Mouse (Mus musculus) myocyte (in vitro differentiated cells): Measurements from ENCODE around the gene Ccdc146. TPM values are rescaled to one million over a fixed set of nuclear protein-coding genes. Genes with fewer than 3 reads are reported as not detected.
"Not testable (repeated sequence)": the region's sequence is repeated elsewhere in the genome, so short reads cannot be mapped to it uniquely, and the experiment has no call there.

Experiments
- H3K27me3 ChIP-seq: one replicate; pipeline ENCODE4 v1.6.1; 2011; ENCODE audit not compliant: control insufficient read depth, insufficient read depth, insufficient read length
- H3K36me3 ChIP-seq: one replicate; pipeline ENCODE4 v1.6.1; 2011; ENCODE audit not compliant: control insufficient read depth, insufficient read depth
- H3K4me2 ChIP-seq: one replicate; pipeline ENCODE4 v1.6.1; 2011; ENCODE audit warnings: low read depth, control low read depth
- H3K4me3 ChIP-seq: one replicate; pipeline ENCODE4 v1.5.1; 2011; ENCODE audit warnings: mild to moderate bottlenecking, control low read depth, moderate library complexity
- H3K79me2 ChIP-seq: one replicate; pipeline ENCODE4 v1.6.1; 2011; ENCODE audit not compliant: control insufficient read depth, insufficient read depth
- H3ac ChIP-seq: one replicate; pipeline ENCODE4 v1.6.1; 2011; ENCODE audit not compliant: control insufficient read depth, insufficient read length
- CEBPB ChIP-seq: IDR thresholded peaks from 2 replicates; pipeline ENCODE4 v1.6.1; 2011; ENCODE audit warnings: mild to moderate bottlenecking, moderate library complexity; ENCODE audit not compliant: poor library complexity, insufficient read depth, severe bottlenecking
- E2F4 ChIP-seq: IDR thresholded peaks from one replicate; pipeline ENCODE4 v1.6.1; 2011; ENCODE audit warnings: mild to moderate bottlenecking, control low read depth, moderate library complexity; ENCODE audit not compliant: insufficient read depth
- MAX ChIP-seq: IDR thresholded peaks from one replicate; pipeline ENCODE4 v1.6.1; 2011; ENCODE audit warnings: low read depth, mild to moderate bottlenecking, control low read depth
- MYOD1 ChIP-seq, 3 experiments: IDR thresholded peaks; one replicate each; pipeline ENCODE4 v1.6.1; 2011; ENCODE audit warnings: control low read depth in 2 of 3, low read depth in 2 of 3, mild to moderate bottlenecking in 2 of 3, moderate library complexity in 1 of 3; ENCODE audit not compliant: insufficient read length in 2 of 3, control insufficient read depth in 1 of 3
- MYOG ChIP-seq, 3 experiments: IDR thresholded peaks; one replicate each; pipeline ENCODE4 v1.6.1; 2011; ENCODE audit warnings: control low read depth in 2 of 3, low read depth in 2 of 3, mild to moderate bottlenecking in 2 of 3; ENCODE audit not compliant: insufficient read length in 2 of 3, control insufficient read depth in 1 of 3, insufficient read depth in 1 of 3
- POLR2A ChIP-seq: IDR thresholded peaks from one replicate; pipeline ENCODE4 v1.6.1; 2011; ENCODE audit warnings: low read depth, mild to moderate bottlenecking, control low read depth, moderate library complexity; ENCODE audit not compliant: insufficient read length
- POLR2AphosphoS2 ChIP-seq: IDR thresholded peaks from one replicate; pipeline ENCODE4 v1.6.1; 2011; ENCODE audit warnings: low read depth, control low read depth; ENCODE audit not compliant: insufficient read length
- REST ChIP-seq: IDR thresholded peaks from one replicate; pipeline ENCODE4 v1.6.1; 2011; ENCODE audit warnings: mild to moderate bottlenecking, control low read depth, moderate library complexity; ENCODE audit not compliant: insufficient read depth, insufficient read length
- SRF ChIP-seq: IDR thresholded peaks from one replicate; pipeline ENCODE4 v1.6.1; 2011; ENCODE audit warnings: low read depth; ENCODE audit not compliant: control insufficient read depth, insufficient read length
- TCF12 ChIP-seq: IDR thresholded peaks from one replicate; pipeline ENCODE4 v1.6.1; 2011; ENCODE audit warnings: mild to moderate bottlenecking, control low read depth; ENCODE audit not compliant: poor library complexity, insufficient read depth, severe bottlenecking
- TCF3 ChIP-seq: IDR thresholded peaks from one replicate; pipeline ENCODE4 v1.6.1; 2011; ENCODE audit warnings: low read depth, control low read depth; ENCODE audit not compliant: insufficient read length
- USF1 ChIP-seq: IDR thresholded peaks from one replicate; pipeline ENCODE4 v1.6.1; 2011; ENCODE audit warnings: low read depth, mild to moderate bottlenecking, control low read depth, moderate library complexity
- polyA plus RNA-seq: library from polyadenylated mRNA; unstranded; fragments of >200 nt; fragmentation: generic; extraction: Trizol; gene quantifications from one replicate; pipeline ENCODE4 v1.2.1, GENCODE M21; 2012; ENCODE audit warnings: missing spikeins

Gene Ccdc146
- polyA plus RNA-seq, 1 experiment: not detected

GRCm38 (mm10) chr5:21351678-21352077 lies 72.8 kb downstream of the Ccdc146 start:
- Histone ChIP-seq H3K79me2 (no peaks in the 10 kb centered on the region), H3K27me3 (peaks cover 4% of the 10 kb centered on the region), H3K36me3 (no peaks in the 10 kb centered on the region), H3K4me2 (no peak overlapping the region), H3ac (no peak overlapping the region), H3K4me3 (no peak overlapping the region)
- TF ChIP-seq MYOD1 (IDR thresholded peaks at IDR 0.05; ENCODE audit: control insufficient read depth in 1 of 3, insufficient read length in 2 of 3, low read depth in 2 of 3) (no peak), TCF3 (no peak), REST (no peak), MAX (no peak), USF1 (no peak), E2F4 (no peak), MYOG (IDR thresholded peaks at IDR 0.05; ENCODE audit: control insufficient read depth in 1 of 3, insufficient read depth in 1 of 3, insufficient read length in 2 of 3, low read depth in 2 of 3) (no peak), CEBPB (no peak), POLR2AphosphoS2 (no peak), SRF (no peak), POLR2A (no peak), TCF12 (no peak)

GRCm38 (mm10) chr5:21348366-21348765 lies 76.1 kb downstream of the Ccdc146 start:
- Histone ChIP-seq H3K27me3 (peaks cover 4% of the 10 kb centered on the region), H3K4me2 (no peak overlapping the region), H3ac (no peak overlapping the region), H3K4me3 (no peak overlapping the region), H3K79me2 (no peaks in the 10 kb centered on the region), H3K36me3 (no peaks in the 10 kb centered on the region)
- TF ChIP-seq TCF3: no peak
- TF ChIP-seq REST: no peak
- no peak for TF ChIP-seq SRF
- TF ChIP-seq CEBPB: no peak
- TF ChIP-seq E2F4: no peak
- no peak for TF ChIP-seq MAX
- no peak for TF ChIP-seq MYOD1 (IDR thresholded peaks at IDR 0.05; ENCODE audit: control insufficient read depth in 1 of 3, insufficient read length in 2 of 3, low read depth in 2 of 3)
- no peak for TF ChIP-seq MYOG (IDR thresholded peaks at IDR 0.05; ENCODE audit: control insufficient read depth in 1 of 3, insufficient read depth in 1 of 3, insufficient read length in 2 of 3, low read depth in 2 of 3)
- no peak for TF ChIP-seq POLR2A
- TF ChIP-seq USF1: no peak
- no peak for TF ChIP-seq TCF12
- no peak for TF ChIP-seq POLR2AphosphoS2

- H3K36me3 ChIP-seq: not testable (repeated sequence)
Observed at GRCm38 (mm10) chr5:21342265-21342664, 82.2 kb downstream of the Ccdc146 start.

GRCm38 (mm10) chr5:21332119-21332518 lies 92.4 kb downstream of the Ccdc146 start:
- Histone ChIP-seq H3K4me3 (no peak overlapping the region), H3K4me2 (no peak overlapping the region), H3K36me3 (no peaks in the 10 kb centered on the region), H3K79me2 (no peaks in the 10 kb centered on the region), H3K27me3 (peaks cover 15% of the 10 kb centered on the region), H3ac (no peak overlapping the region)
- no peak for TF ChIP-seq REST
- TF ChIP-seq POLR2AphosphoS2: no peak
- no peak for TF ChIP-seq SRF
- TF ChIP-seq MYOD1 (IDR thresholded peaks at IDR 0.05; ENCODE audit: control insufficient read depth in 1 of 3, insufficient read length in 2 of 3, low read depth in 2 of 3): no peak
- TF ChIP-seq E2F4: no peak
- no peak for TF ChIP-seq POLR2A
- TF ChIP-seq USF1: no peak
- TF ChIP-seq TCF3: no peak
- no peak for TF ChIP-seq MAX
- no peak for TF ChIP-seq MYOG (IDR thresholded peaks at IDR 0.05; ENCODE audit: control insufficient read depth in 1 of 3, insufficient read depth in 1 of 3, insufficient read length in 2 of 3, low read depth in 2 of 3)
- TF ChIP-seq TCF12: no peak
- TF ChIP-seq CEBPB: no peak

More at GRCm38 (mm10) chr5:21342265-21342664, 82.2 kb downstream of the Ccdc146 start:
- not testable (repeated sequence) for H3K4me2 ChIP-seq, H3ac ChIP-seq, H3K4me3 ChIP-seq, H3K79me2 ChIP-seq, H3K27me3 ChIP-seq

GRCm38 (mm10) chr5:21331656-21332055 lies 92.8 kb downstream of the Ccdc146 start:
- Histone ChIP-seq H3K4me2 (no peak overlapping the region), H3K27me3 (peaks cover 15% of the 10 kb centered on the region), H3K79me2 (no peaks in the 10 kb centered on the region), H3K4me3 (no peak overlapping the region), H3K36me3 (no peaks in the 10 kb centered on the region), H3ac (no peak overlapping the region)
- TF ChIP-seq E2F4 (no peak), TCF12 (no peak), CEBPB (no peak), REST (no peak), POLR2AphosphoS2 (no peak), USF1 (no peak), SRF (no peak), MYOD1 (IDR thresholded peaks at IDR 0.05; ENCODE audit: control insufficient read depth in 1 of 3, insufficient read length in 2 of 3, low read depth in 2 of 3) (no peak), MYOG (IDR thresholded peaks at IDR 0.05; ENCODE audit: control insufficient read depth in 1 of 3, insufficient read depth in 1 of 3, insufficient read length in 2 of 3, low read depth in 2 of 3) (no peak), POLR2A (no peak), TCF3 (no peak), MAX (no peak)
